Mouse (Mus musculus) stomach, postnatal 0 days (tissue): Measurements from ENCODE around the gene Atp5j2.

Source experiments
- CTCF ChIP-seq: IDR thresholded peaks from 2 replicates; pipeline ENCODE4 v1.5.1; 2016; ENCODE audit warnings: antibody characterized with exemption, low read depth, mild to moderate bottlenecking, moderate library complexity
- EP300 ChIP-seq: optimal IDR thresholded peaks from 2 replicates; pipeline ENCODE3; 2016; ENCODE audit warnings: antibody characterized with exemption

- no peak; the same call in 1 of the 2 replicates for TF ChIP-seq CTCF
- TF ChIP-seq EP300: peak; percentile 97
These were observed 52.0 kb downstream of the Atp5j2 start, which contains the start of the genes Pdap1 and Bud31 for GRCm38 (mm10) chr5:145139571-145140519.
